Mouse (Mus musculus): ENCODE results near the gene Lhcgr. TPM values are rescaled to one million over a fixed set of nuclear protein-coding genes. Genes with fewer than 3 reads are reported as not detected.

The Lhcgr gene
- total RNA-seq, 2 experiments from 2014 or later = 0.23 to 0.29 TPM

- no peak for DNase-seq (ENCODE audit: low spot score in 2 of 2)
These were observed 85.5 kb downstream of the Lhcgr start for GRCm38 (mm10) chr17:88706231-88706649.

- DNase-seq (ENCODE audit: low spot score in 2 of 2) = no peak
These were observed 88.7 kb downstream of the Lhcgr start for GRCm38 (mm10) chr17:88703112-88703511.

- DNase-seq (ENCODE audit: low spot score in 2 of 2) = no peak
These were observed 89.4 kb downstream of the Lhcgr start for GRCm38 (mm10) chr17:88702345-88702744.

- DNase-seq (ENCODE audit: low spot score in 2 of 2) = no peak
These were observed 90.9 kb downstream of the Lhcgr start for GRCm38 (mm10) chr17:88700901-88701300.

GRCm38 (mm10) chr17:88696656-88697333 is 95.0 kb downstream of the Lhcgr start:
- peak; percentile 17 to 29 for DNase-seq (ENCODE audit: low spot score in 2 of 2)

DNA sequence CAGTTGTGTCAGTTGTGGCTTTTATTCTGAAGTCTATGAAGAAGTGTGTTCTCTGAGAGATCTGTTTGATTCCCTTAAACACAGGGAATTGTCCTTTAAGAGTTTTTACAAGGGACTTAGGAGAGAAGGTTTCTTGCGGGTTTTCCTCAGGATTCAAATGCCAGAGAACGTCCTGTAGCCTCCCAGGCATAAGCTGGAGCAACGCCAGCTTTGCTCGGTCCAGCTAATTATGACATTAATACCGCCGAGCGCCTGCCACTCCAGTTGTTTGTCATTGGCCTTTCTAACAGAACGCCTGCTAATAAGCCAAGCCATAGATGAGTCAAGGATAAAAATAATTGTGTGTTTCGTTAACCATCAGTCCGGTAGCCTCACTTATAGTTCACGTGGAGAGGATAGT is 103.6 kb downstream of the Lhcgr start:
- DNase-seq (ENCODE audit: low spot score in 2 of 2) = no peak

GRCm38 (mm10) chr17:88675310-88676309 is 116.2 kb downstream of the Lhcgr start:
- DNase-seq (ENCODE audit: low spot score in 2 of 2) = no peak

GRCm38 (mm10) chr17:88670800-88671199 is 121.0 kb downstream of the Lhcgr start:
- no peak for DNase-seq (ENCODE audit: low spot score in 2 of 2)

GRCm38 (mm10) chr17:88669921-88670320 is 121.9 kb downstream of the Lhcgr start:
- DNase-seq (ENCODE audit: low spot score in 2 of 2) = no peak

GRCm38 (mm10) chr17:88668452-88668851 is 123.3 kb downstream of the Lhcgr start, which contains the start of gene Gtf2a1l:
Gene Gtf2a1l (plus strand): TSS chr17:88668660.
- DNase-seq (ENCODE audit: low spot score in 2 of 2) = peak; percentile 55 to 62

Other genes starting within 250 kb of the Lhcgr start
- 10 to 100 TPM in 1 of 2 experiments, 1 to 10 TPM in 1; 7.5 to 10.3 TPM for gene Ston1, start 194.3 kb downstream of the Lhcgr start, total RNA-seq (2021)
- not detected for gene Gtf2a1l, start 123.3 kb downstream of the Lhcgr start, total RNA-seq (2021)

Measured in layer of hippocampus, postnatal 14 days (tissue).